Mouse (Mus musculus) urinary bladder, adult 2 months (tissue): ENCODE results near the gene Ston2. TPM values are rescaled to one million over a fixed set of nuclear protein-coding genes. Genes with fewer than 3 reads are reported as not detected.

ENCODE experiments used
- DNase-seq: peaks from one replicate; pipeline ENCODE4 v3.0.0; 2022; ENCODE audit warnings: low spot score
- polyA plus RNA-seq: library from polyadenylated mRNA; depleted of rRNA; stranded (reverse); fragments of >200 nt; gene quantifications from 2 replicates; pipeline ENCODE4 v1.2.3, GENCODE M21; 2012

The Ston2 gene
- polyA plus RNA-seq, 1 experiment, result 9.3 TPM

DNA sequence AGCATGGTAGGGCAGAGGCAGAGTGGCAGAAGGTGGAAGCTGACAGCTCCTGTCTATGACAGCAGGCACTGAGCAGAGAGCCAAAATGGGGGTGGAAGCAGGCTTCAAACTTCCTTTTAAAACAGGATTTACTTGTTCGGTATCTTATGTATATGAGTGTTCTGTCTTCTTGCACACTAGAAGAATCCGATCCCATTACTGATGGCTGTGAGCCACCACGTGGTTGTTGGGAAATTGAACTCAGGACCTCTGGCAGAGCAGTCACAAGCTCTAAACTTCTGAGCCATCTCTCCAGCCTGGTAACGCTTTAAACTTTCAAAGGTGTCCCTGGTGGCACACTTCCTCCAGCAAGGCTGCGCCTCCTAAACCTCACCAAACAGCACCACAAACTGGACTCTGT lies 85.4 kb downstream of the Ston2 start:
- no peak for DNase-seq

DNA sequence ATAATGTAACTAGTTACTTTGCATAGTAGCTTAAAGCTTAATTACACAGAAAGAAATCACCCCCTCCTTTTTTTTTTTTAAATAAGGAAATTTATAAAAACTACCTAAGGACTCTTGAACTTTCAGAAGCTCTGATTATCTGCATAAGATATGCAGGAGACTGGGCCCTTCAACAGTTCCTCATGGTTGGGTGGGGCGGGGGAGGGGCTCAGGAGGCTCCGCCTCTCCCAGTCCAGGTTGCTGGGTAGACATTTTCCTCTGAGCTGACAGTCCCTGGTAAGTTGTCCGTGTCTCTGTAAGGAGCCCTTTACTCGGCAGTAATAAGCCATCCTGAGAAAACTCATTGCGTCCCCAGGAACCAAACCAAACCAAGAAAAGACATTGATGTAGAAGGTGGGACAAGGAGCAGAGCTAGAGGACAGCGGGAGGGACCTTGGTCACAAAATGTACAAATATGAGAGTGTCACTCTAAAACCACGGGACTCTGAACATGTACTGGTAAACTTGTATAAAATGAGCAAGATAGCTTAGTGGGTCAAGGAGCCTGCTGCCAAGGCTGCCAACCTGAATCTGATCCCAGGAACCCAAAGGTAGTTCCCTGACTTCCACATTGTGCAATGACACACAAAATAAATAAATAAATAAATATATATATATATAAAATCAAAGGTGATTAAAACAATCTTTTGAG lies 88.6 kb downstream of the Ston2 start:
- no peak for DNase-seq

DNA sequence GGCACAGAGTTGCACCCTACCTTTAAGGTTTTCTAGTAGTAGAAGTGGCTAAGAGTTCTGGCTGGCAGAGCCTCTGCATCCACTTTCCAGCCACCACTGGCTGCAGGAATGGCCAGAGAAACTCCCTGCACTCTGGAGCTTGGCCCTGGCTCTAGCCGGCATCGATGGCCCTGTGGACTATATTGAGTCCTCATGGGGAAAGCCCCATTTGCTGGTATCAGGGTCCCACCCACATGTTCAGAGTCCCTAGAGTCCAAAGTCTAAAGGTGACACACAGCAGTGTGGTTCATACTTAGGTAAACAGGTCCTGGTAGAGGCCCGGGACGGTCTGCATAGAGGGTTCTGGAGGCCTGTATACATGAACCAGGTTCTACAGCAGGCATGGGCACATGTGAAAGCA lies 92.0 kb downstream of the Ston2 start:
- no peak for DNase-seq

DNA sequence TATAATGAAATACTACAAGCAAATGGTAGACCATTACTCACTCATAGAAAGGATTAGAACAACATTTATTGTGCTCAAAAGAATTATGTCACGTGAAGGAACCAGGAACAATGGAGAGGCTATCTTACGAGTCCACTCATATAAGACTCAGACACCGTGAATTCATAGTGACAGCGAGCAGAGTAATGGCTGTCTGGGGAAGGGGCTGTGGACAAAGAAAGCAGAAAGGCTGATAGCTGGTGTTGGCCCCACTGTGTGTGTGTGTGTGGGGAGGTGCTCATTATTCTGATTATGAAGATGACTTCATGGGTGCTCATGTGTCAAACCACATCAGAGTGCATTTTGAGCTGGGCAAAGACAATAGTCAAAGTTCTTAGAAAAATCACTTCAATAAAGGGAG lies 92.4 kb downstream of the Ston2 start:
- DNase-seq, result no peak

DNA sequence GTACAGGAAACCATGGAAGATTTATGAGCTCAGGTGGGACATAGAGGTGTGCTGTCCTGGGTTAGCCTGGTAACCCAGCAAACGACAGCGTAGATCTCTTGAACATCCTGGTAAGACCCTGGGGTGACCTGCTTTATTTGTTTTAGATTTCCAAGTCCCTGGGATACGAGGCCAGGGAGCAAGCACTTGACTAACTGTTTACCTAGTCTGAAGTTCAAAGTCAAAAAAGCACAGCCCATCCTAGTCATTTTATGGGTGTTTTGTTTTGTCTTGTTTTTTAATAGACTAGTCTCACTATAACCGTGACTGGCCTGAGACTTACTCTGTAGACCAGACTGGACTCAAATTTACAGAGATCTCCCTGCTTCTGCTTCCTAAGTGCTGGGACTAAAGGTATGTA lies 93.4 kb downstream of the Ston2 start:
- no peak for DNase-seq

DNA sequence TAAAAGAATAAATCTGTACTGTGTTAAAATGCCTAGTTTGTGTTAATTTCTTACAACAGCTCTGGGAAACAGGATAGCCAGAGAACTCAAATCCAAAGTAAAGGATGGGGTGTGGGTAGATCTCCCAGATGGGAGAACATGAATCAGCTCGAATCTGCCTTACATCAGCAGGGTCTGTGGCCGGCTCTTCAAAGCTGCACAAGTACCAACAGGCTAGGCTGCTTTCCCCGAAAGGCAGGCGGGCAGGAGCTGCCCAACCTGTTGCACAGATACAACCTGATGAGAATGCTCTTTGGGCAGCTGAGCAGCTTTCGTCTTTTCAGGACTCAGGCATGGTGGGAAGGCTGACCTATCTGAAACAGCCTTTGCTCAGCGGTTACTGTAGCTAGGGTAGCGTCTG lies 94.6 kb downstream of the Ston2 start:
- DNase-seq, result peak; percentile 54

DNA sequence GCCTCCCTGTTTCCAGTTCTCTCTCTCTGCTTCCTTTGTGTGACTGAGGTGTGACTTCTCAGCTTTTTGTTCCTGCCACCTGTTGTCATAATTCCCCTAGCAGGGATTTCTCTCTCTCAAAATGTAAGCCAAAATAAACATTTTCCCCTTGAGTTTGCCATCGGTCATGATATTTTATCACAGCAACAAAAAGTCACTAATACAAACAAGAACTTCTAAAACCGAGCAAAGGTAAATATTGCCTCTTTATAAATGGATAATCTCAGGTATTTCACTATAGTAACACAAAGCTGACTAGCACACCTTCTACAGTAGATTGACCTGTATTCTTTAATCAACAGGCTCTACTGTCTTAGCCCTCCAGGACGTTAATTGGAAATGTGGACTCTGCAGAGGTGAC lies 95.2 kb downstream of the Ston2 start:
- no peak for DNase-seq

DNA sequence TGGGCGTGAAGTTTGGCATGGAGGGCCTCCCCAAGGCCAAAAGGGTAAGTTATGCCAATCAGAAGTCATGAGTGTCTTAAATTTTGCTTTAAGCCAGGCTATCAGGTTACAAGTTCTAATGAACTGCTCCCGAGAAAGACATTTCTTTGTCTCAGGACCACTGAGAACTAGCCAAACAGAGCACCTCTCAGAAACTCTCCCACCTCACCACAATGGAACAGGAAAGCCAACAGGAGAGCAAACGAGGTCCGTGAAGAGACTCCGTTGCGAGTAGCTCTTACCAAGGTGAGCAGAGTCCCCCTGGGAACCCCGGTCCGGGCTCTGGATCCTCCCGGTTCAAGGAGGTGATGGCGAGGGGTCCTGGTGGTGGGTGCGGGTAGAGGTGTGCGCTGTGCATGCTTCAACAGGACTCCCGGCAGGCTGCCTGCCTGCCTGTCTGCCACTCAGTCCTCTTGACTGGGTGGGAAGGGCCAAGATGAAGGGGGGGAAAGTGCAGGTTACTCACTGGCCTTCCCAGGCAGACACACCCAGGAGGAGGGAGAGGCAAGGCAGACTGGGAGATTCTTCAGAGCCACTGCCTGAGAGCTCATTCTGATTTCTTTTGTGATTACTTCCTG lies 102.4 kb downstream of the Ston2 start:
- peak; percentile 44 for DNase-seq

DNA sequence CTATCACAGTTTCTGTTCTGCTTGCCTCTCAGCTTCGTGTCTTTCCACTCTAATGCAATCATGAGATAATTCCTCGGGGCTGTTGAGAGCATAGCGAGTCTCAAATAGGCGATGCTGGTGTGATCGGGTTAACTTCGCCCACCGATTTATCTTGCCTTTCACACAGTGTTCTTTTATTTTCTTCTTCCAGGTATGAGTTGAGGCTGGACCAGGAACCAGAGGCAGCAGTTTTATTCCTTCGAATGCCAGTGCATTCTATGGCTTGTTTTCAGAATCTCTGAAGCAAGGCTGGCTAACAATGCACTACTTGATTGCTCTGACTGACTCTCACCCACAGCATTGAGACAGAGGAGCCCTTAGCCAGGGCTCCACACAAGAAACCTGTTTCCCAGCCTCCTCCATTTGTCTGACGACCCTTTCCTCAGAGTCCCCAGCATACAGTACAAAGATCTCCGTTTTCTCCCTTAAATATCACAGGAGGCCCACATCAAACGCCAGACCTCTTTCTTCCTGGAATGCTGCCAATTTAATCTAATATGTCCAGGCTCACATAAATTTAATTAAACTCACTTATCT lies 103.3 kb downstream of the Ston2 start:
- DNase-seq, result no peak

DNA sequence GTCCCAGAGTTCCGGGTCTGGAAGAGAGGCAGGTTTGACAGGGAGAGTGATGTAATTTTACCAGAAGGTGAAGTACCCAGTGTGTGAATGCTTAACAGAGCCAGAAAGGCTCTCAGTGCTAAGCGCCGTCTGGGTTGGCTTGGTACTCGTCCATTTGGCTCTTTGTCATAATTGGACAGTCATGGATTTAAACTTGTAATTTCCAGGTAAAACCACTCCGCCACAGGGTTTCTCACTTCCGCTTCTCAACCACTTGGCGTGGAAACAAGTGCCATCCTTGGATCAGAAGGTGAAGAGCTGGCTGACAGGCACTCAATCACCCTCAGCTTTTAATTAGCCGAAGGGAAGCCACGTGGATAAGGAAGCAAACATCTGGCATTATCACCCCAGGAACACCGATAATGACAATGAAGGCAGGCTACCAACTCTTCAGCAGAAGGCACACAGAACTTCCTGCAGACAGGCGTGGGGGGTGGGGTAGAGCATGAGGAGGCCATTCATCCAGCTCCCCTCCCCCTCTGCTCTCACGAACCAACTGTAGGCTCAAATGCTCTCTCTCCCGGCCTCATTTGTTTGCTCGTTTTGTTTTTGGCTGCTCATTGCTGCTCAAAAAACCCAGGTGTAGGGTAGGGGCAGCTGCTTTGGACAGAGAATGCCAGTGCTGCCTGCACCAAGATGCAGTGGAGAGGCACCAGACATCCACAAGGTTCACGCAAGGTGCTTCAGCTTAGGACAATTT lies 103.9 kb downstream of the Ston2 start:
- DNase-seq, result no peak

DNA sequence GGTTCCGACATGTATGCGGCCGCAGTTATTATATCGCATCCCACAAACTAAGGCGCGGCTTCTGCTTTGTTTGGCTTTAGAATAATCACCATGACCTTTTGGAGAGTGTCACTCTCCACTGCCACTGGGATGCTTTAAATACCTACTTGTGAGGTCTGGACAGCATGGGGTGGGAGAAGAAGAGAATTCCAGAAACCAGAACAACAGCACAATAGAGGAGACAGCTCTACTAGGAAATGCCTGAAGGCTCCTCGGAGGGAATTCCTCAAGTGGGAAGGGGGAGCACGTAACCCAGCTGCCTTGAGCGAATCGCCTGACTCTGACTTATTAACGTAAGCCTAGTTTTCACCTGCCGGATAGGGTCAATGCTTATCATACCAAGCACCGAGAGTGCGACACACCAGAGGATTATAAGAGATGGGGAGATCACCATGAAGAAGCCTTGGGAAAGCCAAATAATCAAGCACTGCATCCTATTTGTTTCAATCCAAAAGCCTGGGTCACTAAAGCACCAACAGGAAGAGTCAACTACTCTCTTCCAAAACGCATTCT lies 104.6 kb downstream of the Ston2 start:
- DNase-seq, result no peak

DNA sequence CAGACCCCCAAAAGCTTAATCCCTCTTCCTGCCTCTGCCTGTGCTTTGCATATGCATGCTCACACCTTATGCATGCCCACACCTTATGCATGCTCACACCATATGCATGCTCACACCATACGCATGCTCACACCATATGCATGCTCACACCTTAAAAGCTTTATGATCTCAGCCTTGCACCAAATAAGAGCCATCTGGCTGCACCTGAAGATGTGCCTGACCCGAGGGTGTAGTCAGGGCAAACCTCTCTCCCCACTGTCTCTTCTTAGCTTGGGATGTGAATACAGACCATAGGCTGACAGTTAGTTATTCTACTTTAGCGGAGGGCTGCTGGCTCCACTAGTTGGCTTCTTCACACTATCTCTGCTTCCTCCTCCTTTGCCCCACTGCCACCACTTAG lies 105.1 kb downstream of the Ston2 start:
- DNase-seq, result no peak

DNA sequence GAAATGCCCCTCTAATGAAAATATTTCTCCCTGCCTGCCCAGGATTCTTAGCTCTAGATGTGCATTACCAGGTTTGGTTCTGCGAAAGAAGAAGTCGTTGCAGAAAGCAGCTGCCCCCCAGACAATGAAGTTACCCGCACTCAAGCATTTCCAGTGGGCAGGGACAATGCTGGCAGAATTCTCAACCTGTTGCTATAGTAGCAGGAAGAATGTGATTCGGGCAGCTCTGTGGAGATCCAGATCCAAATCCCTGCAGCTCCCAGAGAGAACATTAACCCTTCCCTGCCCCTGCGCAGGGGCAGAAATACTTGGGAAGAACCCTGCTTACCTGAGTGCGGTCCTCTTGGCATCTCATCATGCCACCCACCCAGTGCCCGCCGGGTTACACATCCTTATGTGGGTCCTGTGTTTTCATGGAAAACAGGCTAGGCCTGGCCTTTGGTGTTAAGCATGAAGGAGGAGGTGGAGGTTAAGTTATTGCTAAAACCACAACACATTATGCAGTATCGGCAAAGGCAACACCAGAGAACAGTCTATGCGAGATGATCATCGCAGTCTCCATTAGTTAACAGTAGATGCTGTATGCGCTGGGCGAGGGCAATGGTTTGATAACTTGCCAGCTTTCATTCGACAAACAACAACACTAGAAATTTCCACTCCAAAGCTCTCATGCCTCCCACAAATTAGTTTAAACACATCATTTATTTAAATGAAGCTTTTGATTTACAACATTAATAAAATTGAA lies 108.7 kb downstream of the Ston2 start:
- DNase-seq, result no peak

DNA sequence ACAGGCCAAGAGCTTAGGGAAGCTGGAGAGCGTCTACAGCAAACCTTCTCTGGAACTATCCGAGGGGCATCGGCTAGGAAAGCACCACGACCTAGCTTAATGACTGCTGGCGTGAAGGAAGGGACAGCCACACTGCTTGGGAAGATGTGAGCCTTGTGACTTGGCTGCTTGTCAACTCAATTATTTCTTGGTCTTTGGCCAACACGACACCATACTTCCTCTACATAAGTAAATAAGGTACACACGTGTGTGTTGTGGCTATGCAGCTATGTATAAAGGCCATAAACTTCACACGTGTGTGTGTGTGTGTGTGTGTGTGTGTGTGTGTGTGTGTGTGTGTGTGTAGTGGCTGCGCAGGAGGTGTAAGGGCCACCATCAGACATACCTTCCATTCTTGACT lies 112.2 kb downstream of the Ston2 start:
- no peak for DNase-seq

DNA sequence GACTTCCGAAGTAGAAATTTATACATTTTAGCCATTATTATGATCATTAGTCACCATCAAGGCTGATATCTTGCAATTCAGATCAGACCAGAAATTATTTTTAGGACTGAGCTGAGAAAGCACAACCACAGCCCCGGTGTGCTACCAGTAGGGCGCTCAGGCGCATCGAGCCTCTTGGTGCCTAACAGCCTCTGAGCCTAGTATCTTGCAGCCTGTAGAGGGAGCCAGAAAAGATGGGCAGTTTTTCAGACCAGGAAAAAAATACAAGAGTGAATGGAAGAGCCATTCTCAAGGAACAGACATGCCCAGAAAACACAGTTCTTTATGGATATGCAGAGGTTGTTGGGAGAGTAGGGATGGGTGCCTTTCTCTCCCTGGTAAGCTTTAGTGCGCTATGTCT lies 115.0 kb downstream of the Ston2 start:
- no peak for DNase-seq

DNA sequence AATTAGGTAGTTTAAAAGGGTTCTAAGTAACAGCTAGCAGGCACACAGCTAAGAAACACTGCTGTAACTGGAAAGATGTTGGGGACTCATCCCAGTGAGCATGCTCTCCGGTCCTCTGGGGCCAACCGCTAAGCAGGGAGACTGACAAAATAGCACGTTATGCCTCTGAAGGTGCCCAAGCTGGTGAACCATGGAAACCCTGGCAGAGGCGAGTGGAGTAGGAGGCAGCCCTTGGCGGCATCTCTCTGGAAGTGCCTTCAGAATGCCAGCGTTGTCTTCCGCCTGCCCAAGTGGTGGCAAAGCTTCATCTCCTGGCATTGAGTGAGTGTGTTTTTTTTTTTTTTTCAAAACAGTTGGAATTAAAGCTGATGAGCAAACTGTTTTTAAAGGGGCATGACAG lies 115.7 kb downstream of the Ston2 start:
- DNase-seq, result no peak

DNA sequence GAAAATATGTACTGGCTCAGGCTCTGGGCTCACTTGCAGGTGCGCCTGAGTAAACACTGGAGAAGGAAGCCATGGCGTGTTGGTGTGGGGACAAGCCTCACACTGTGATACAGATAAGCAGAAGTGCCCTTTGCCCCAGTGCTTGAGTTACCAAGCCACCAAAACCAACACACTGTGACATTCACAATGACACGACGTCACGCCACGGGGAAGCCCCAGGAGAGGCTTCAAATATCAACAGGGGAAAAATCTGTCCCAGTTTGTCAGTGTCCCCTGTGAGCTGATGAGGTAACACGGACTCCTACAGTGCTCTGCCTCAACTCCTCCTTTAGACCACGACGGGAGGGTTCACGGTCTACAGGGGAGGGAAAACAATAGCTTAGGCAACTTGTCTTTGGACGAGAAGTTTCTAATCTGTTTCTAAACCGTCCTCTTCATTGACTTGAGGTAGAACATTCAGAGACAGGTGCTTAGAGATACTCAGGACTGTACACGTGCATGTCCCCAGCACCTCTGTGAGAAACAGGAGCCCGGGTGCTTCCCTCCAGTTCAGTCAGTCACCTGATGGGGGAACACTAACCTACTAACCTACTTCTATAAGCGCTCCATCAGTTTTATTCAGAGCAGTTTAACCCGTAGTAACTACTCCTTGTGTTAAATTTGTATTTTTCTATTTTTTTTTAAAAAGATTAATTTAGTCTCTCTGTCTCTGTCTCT lies 119.5 kb downstream of the Ston2 start:
- no peak for DNase-seq

DNA sequence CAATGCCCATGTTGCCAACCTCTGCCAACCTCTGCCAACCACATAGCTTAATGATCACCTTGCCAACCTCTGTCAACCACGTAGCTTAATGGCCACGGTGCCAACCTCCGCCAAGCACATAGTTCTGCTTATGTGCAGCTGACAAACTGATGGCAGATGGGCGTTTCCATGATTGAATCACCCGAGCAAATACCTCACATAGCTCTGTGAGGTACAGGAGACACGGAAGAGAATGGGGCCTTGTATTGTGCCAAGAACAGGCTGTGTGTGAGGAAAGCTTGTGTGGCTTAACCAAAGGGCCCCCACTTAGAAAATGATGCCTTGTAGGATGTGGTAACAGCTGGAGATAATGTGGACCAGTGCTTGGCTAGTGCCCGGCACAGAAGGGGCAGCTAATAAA lies 120.4 kb downstream of the Ston2 start:
- no peak for DNase-seq

DNA sequence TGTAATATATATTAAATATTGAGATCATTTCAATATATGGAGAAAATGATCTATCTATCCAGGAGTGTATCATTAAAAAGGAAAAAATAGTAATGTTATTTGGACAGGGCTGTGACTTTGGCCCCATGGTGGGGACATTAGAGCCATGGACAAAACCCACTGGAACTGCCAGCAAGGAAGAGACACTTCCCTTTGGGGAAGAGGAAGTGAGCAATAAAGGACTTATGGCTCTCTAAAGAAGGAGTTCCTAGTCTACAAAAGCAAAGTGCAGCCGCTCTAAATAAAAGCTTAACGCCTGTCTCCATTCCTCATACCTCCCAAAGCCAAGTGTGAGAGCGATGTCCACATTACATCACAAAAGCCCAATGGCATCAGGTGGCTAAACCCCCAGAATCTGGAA lies 121.6 kb downstream of the Ston2 start:
- DNase-seq, result no peak

DNA sequence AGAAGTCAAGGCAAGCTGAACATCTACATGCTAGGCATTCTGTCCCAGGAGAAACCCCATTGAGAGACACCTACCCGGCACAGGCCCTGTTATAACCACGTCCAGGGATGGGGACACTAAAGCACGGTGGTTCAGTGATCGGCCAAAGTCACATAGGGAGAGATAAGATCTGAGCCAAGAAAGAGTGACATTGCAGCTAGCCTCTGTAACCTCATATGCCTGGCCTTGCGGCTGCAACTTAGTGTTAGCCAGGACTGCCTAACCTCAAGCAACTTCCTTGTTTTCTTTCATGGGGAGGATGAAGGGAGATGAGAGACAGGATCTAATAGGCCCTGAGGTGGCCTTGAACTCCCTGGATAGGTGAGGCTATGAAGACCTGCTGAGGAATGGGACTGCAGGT lies 122.8 kb downstream of the Ston2 start:
- DNase-seq, result no peak

DNA sequence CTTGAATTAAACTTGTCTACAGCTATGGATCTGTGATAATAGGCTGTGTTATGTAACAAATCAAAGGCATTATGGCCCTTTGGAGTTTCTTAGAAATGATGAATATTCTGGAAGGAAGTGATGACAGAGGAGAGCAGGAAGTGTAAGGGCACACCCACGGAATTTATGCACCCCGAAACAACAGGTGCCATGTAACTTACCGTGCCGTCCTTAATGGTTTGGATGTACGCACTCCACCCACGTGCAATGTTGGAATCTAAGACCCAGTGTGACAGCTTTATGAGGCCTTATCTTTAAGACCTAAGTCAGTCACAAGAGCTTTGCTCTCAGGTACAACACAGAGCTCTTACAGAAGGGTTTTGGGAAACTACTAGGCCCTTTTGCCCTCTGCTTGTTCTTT lies 124.9 kb downstream of the Ston2 start:
- DNase-seq, result no peak
